8 mouse cellular contexts compared by ENCODE assay signal in genomic region chr1:180195703-180196381, GRCm38 (mm10). TPM values are rescaled to one million over a fixed set of nuclear protein-coding genes. Genes with fewer than 3 reads are reported as not detected.
DNase-seq lines count a peak whose midpoint lies in the region; ATAC-seq and TF ChIP-seq lines count a peak whose summit lies in the region.

No protein-coding gene starts in this region.

- no peak overlapping the region for H3K27ac ChIP-seq in cortical plate, adult 2 months (ENCODE audit: insufficient read depth, low read length)

- H3K4me3 ChIP-seq in cortical plate, adult 2 months (ENCODE audit: insufficient read depth, low read length) = peak overlapping the region; percentile 71

- peak; percentile 86 for TF ChIP-seq POLR2A in cortical plate, adult 2 months (IDR thresholded peaks at IDR 0.05; ENCODE audit: extremely low read depth, insufficient read depth, low read length)

- ATAC-seq in activated CD4-positive, CD25-positive, alpha-beta regulatory T cell, adult 4 months = peak; percentile 96
- peak; percentile 93 for ATAC-seq in megakaryocyte progenitor cell, adult 5-6 weeks (replicated peaks; ENCODE audit: poor library complexity)

- TF ChIP-seq CTCF in cortical plate, adult 2 months (IDR thresholded peaks at IDR 0.05; ENCODE audit: extremely low read depth, insufficient read depth, low read length) = no peak

- H3K4me1 ChIP-seq in cortical plate, adult 2 months (ENCODE audit: control insufficient read depth, insufficient read depth, low read length) = peaks cover 2% of the 10 kb centered on the region; the same call in 1 of the 2 replicates

- DNase-seq in gastrocnemius, adult 8-10 months (ENCODE audit: low spot score in 2 of 2) = peak; percentile 98
- peak; percentile 98 for DNase-seq in induced T-regulatory cell, adult 2 months (ENCODE audit: low read depth)
- DNase-seq in left cerebral cortex, adult 9 months (ENCODE audit: low spot score in 2 of 2) = peak; percentile 97 to 99
- DNase-seq in right cerebral cortex, postnatal 14 days = peak; percentile 95
- peak; percentile 97 to 99 for DNase-seq in urinary bladder, postnatal 36 days (ENCODE audit: low spot score in 2 of 2)

RNA-seq across cellular contexts. Expression of gene Coq8a, which starts 3.6 kb away (rescaled TPM):
- polyA plus RNA-seq in activated CD4-positive, CD25-positive, alpha-beta regulatory T cell, adult 4 months (2017; shearing (Covaris generic)) = 10 to 100 TPM; 25.3 to 28.8 TPM
- polyA plus RNA-seq in cortical plate, adult 2 months (2012; rRNA removed) = 35.9 and 42.9 TPM in 2 replicates
- total RNA-seq in gastrocnemius, adult 8-10 months (2022) = 1,000 to 10,000 TPM in 2 of 4 experiments, 100 to 1,000 TPM in 2; 819 to 1,131 (median 992) TPM
- 1.3 and 2.6 TPM in 2 replicates for total RNA-seq in megakaryocyte progenitor cell, adult 5-6 weeks (2015)
- 7.2 and 8.9 TPM in 2 replicates for total RNA-seq in megakaryocyte progenitor cell, adult 5-6 weeks (2017)

Comparison
In these comparisons a context has a peak if more than half of its experiments do, and no peak if none do; other contexts are left out.
1. RNA of gene Coq8a, which starts 3.6 kb away (total RNA-seq): 819 to 1,131 TPM in gastrocnemius, adult 8-10 months; 1.3 to 8.9 TPM in megakaryocyte progenitor cell, adult 5-6 weeks; every median in the first group is over 10 times any median in the second.
2. Peak in every context shown above with its lines, with median percentiles within 50 percentile points of each other: DNase-seq.